Mouse (Mus musculus): ENCODE results near the gene Gm20422. TPM values are rescaled to one million over a fixed set of nuclear protein-coding genes. Genes with fewer than 3 reads are reported as not detected.

The Gm20422 gene
- polyA plus RNA-seq, 1 experiment from 2014 or later = 1.4 TPM

GRCm38 (mm10) chr8:69749544-69750454 lies 24.9 kb downstream of the Gm20422 start, which contains the start of gene Zfp963:
Gene Zfp963 (minus strand): TSS chr8:69749970.
- H3K4me3 ChIP-seq (ENCODE audit: low read depth, low read length) = peak within 1 kb of the TSS; percentile 66
- H3K4me1 ChIP-seq (ENCODE audit: control insufficient read depth, insufficient read depth, low read length) = peaks cover 3% of the 10 kb centered on the region; the same call in 1 of the 2 replicates
- ATAC-seq (ENCODE audit: low FRiP score) (peak; percentile 99), DNase-seq (ENCODE audit: low spot score, missing footprints) (peak; percentile 100)
- H3K27ac ChIP-seq (ENCODE audit: low read depth, low read length) = peak within 1 kb of the TSS; percentile 97
- H3K36me3 ChIP-seq (ENCODE audit: control insufficient read depth, insufficient read depth, low read length) = no peaks in the 10 kb centered on the region
- WGBS = 3% methylated on average over 48 of the region's 48 CpGs
- H3K9ac ChIP-seq (ENCODE audit: low read length) = peak within 1 kb of the TSS; percentile 92
- H3K9me3 ChIP-seq (ENCODE audit: control insufficient read depth, low read length) = no peaks in the 10 kb centered on the region
- H3K27me3 ChIP-seq (ENCODE audit: control insufficient read depth, insufficient read depth, low read length) = no peaks in the 10 kb centered on the region
- peak within 1 kb of the TSS; percentile 28 for H3K4me2 ChIP-seq

DNA sequence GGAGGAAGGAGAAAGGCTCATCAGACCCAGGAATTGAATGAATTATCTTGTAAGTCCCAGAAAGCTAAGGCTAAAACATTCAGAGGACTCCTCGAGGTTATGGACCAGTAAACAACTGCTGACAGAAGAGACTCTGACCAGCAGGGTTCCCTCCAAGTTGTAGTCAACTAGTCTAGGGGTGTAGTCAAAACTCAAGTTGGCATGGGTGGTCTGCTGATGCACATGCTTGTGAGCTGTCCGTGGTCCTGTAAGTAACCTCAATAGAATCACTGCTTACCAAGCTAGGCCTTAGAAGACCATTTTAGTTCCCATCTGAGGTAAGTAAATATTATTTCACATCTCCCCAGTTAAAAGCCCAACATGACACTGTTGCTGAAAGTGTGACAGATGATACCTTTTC lies 33.5 kb downstream of the Gm20422 start:
- Histone ChIP-seq H3K9me3 (ENCODE audit: control insufficient read depth, low read length) (no peaks in the 10 kb centered on the region), H3K4me3 (ENCODE audit: low read depth, low read length) (no peak overlapping the region), H3K27me3 (ENCODE audit: control insufficient read depth, insufficient read depth, low read length) (no peaks in the 10 kb centered on the region), H3K36me3 (ENCODE audit: control insufficient read depth, insufficient read depth, low read length) (no peaks in the 10 kb centered on the region), H3K9ac (ENCODE audit: low read length) (no peak overlapping the region), H3K4me2 (no peak overlapping the region), H3K27ac (ENCODE audit: low read depth, low read length) (no peak overlapping the region), H3K4me1 (ENCODE audit: control insufficient read depth, insufficient read depth, low read length) (no peaks in the 10 kb centered on the region)
- ATAC-seq (ENCODE audit: low FRiP score) (no peak), DNase-seq (ENCODE audit: low spot score, missing footprints) (no peak)
- 80% methylated on average over 2 of the region's 2 CpGs for WGBS

GRCm38 (mm10) chr8:69740763-69741162 lies 33.9 kb downstream of the Gm20422 start:
- H3K4me2 ChIP-seq = no peak overlapping the region
- H3K9ac ChIP-seq (ENCODE audit: low read length) = no peak overlapping the region
- H3K4me1 ChIP-seq (ENCODE audit: control insufficient read depth, insufficient read depth, low read length) = no peaks in the 10 kb centered on the region
- no peaks in the 10 kb centered on the region for H3K27me3 ChIP-seq (ENCODE audit: control insufficient read depth, insufficient read depth, low read length)
- H3K4me3 ChIP-seq (ENCODE audit: low read depth, low read length) = no peak overlapping the region
- no peaks in the 10 kb centered on the region for H3K9me3 ChIP-seq (ENCODE audit: control insufficient read depth, low read length)
- ATAC-seq (ENCODE audit: low FRiP score) (no peak), DNase-seq (ENCODE audit: low spot score, missing footprints) (no peak)
- 83% methylated on average over 6 of the region's 6 CpGs for WGBS
- H3K27ac ChIP-seq (ENCODE audit: low read depth, low read length) = no peak overlapping the region
- H3K36me3 ChIP-seq (ENCODE audit: control insufficient read depth, insufficient read depth, low read length) = no peaks in the 10 kb centered on the region

GRCm38 (mm10) chr8:69735495-69735894 lies 39.2 kb downstream of the Gm20422 start:
- DNase-seq (ENCODE audit: low spot score, missing footprints) (no peak), ATAC-seq (ENCODE audit: low FRiP score) (no peak)
- 77% methylated on average over 1 of the region's 1 CpGs for WGBS

DNA sequence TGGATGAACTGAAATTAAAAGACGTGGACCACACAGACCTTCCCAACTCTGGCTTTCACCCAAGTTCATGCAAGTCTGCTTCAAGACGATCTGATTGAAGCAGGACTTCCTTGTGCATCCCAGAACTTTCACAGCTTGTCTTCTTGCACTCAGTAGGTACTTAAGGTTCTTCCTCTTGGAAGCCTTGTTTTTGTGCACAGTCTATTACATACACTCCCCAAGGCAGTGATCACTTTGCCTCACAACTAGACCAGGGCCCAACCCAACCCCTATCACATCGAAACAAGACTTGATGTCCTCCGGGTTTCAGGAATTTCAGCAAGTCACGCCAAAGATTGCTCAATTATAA lies 57.5 kb downstream of the Gm20422 start:
- ATAC-seq (ENCODE audit: low FRiP score) = peak; percentile 34
- no peak overlapping the region for H3K9ac ChIP-seq (ENCODE audit: low read length)
- H3K4me2 ChIP-seq = peak overlapping the region; percentile 30

More at GRCm38 (mm10) chr8:69735495-69735894, 39.2 kb downstream of the Gm20422 start:
- H3K9ac ChIP-seq (ENCODE audit: low read length) = no peak overlapping the region
- no peaks in the 10 kb centered on the region for H3K4me1 ChIP-seq (ENCODE audit: control insufficient read depth, insufficient read depth, low read length)
- no peaks in the 10 kb centered on the region for H3K27me3 ChIP-seq (ENCODE audit: control insufficient read depth, insufficient read depth, low read length)
- no peak overlapping the region for H3K4me2 ChIP-seq
- H3K27ac ChIP-seq (ENCODE audit: low read depth, low read length) = no peak overlapping the region
- H3K4me3 ChIP-seq (ENCODE audit: low read depth, low read length) = no peak overlapping the region
- H3K36me3 ChIP-seq (ENCODE audit: control insufficient read depth, insufficient read depth, low read length) = no peaks in the 10 kb centered on the region
- H3K9me3 ChIP-seq (ENCODE audit: control insufficient read depth, low read length) = peaks cover 3% of the 10 kb centered on the region; the same call in 1 of the 2 replicates

GRCm38 (mm10) chr8:69716403-69717231 lies 58.1 kb downstream of the Gm20422 start:
- Histone ChIP-seq H3K9me3 (ENCODE audit: control insufficient read depth, low read length) (no peaks in the 10 kb centered on the region), H3K27me3 (ENCODE audit: control insufficient read depth, insufficient read depth, low read length) (no peaks in the 10 kb centered on the region), H3K4me2 (peak overlapping the region; percentile 44), H3K4me1 (ENCODE audit: control insufficient read depth, insufficient read depth, low read length) (peaks cover 6% of the 10 kb centered on the region), H3K4me3 (ENCODE audit: low read depth, low read length) (peak overlapping the region; percentile 86), H3K9ac (ENCODE audit: low read length) (peak overlapping the region; percentile 95), H3K27ac (ENCODE audit: low read depth, low read length) (peak overlapping the region; percentile 97), H3K36me3 (ENCODE audit: control insufficient read depth, insufficient read depth, low read length) (no peaks in the 10 kb centered on the region; the same call in 1 of the 2 replicates)
- peak; percentile 98 for DNase-seq (ENCODE audit: low spot score, missing footprints)
- WGBS = under 1% methylated on average over 52 of the region's 52 CpGs
- peak; percentile 99 for ATAC-seq (ENCODE audit: low FRiP score)

More for the DNA sequence above, 57.5 kb downstream of the Gm20422 start:
- no peak overlapping the region; the same call in 1 of the 2 replicates for H3K4me3 ChIP-seq (ENCODE audit: low read depth, low read length)
- WGBS = 47% methylated on average over 5 of the region's 5 CpGs
- no peaks in the 10 kb centered on the region for H3K27me3 ChIP-seq (ENCODE audit: control insufficient read depth, insufficient read depth, low read length)
- no peak overlapping the region for H3K27ac ChIP-seq (ENCODE audit: low read depth, low read length)
- H3K4me1 ChIP-seq (ENCODE audit: control insufficient read depth, insufficient read depth, low read length) = peaks cover 6% of the 10 kb centered on the region
- no peaks in the 10 kb centered on the region for H3K9me3 ChIP-seq (ENCODE audit: control insufficient read depth, low read length)
- no peak for DNase-seq (ENCODE audit: low spot score, missing footprints)
- H3K36me3 ChIP-seq (ENCODE audit: control insufficient read depth, insufficient read depth, low read length) = no peaks in the 10 kb centered on the region

- H3K27me3 ChIP-seq (ENCODE audit: control insufficient read depth, insufficient read depth, low read length) = no peaks in the 10 kb centered on the region
- 85% methylated on average over 6 of the region's 6 CpGs for WGBS
- peaks cover 6% of the 10 kb centered on the region for H3K4me1 ChIP-seq (ENCODE audit: control insufficient read depth, insufficient read depth, low read length)
- H3K4me3 ChIP-seq (ENCODE audit: low read depth, low read length) = peak overlapping the region; percentile 86
- H3K9ac ChIP-seq (ENCODE audit: low read length) = peak overlapping the region; percentile 36; the same call in 1 of the 2 replicates
- H3K4me2 ChIP-seq = peak overlapping the region; percentile 44
- no peak overlapping the region for H3K27ac ChIP-seq (ENCODE audit: low read depth, low read length)
- no peaks in the 10 kb centered on the region; the same call in 1 of the 2 replicates for H3K36me3 ChIP-seq (ENCODE audit: control insufficient read depth, insufficient read depth, low read length)
- no peaks in the 10 kb centered on the region for H3K9me3 ChIP-seq (ENCODE audit: control insufficient read depth, low read length)
- ATAC-seq (ENCODE audit: low FRiP score) (no peak), DNase-seq (ENCODE audit: low spot score, missing footprints) (peak; percentile 67)
Measured at GRCm38 (mm10) chr8:69715366-69715765, 59.3 kb downstream of the Gm20422 start.

GRCm38 (mm10) chr8:69713516-69713915 lies 61.2 kb downstream of the Gm20422 start:
- Histone ChIP-seq H3K27ac (ENCODE audit: low read depth, low read length) (no peak overlapping the region), H3K27me3 (ENCODE audit: control insufficient read depth, insufficient read depth, low read length) (no peaks in the 10 kb centered on the region), H3K4me2 (no peak overlapping the region), H3K9ac (ENCODE audit: low read length) (no peak overlapping the region), H3K9me3 (ENCODE audit: control insufficient read depth, low read length) (no peaks in the 10 kb centered on the region), H3K36me3 (ENCODE audit: control insufficient read depth, insufficient read depth, low read length) (peaks cover 13% of the 10 kb centered on the region; the same call in 1 of the 2 replicates), H3K4me3 (ENCODE audit: low read depth, low read length) (no peak overlapping the region), H3K4me1 (ENCODE audit: control insufficient read depth, insufficient read depth, low read length) (peaks cover 6% of the 10 kb centered on the region)
- DNase-seq (ENCODE audit: low spot score, missing footprints) (peak; percentile 68), ATAC-seq (ENCODE audit: low FRiP score) (no peak)
- 93% methylated on average over 8 of the region's 8 CpGs for WGBS

Measured in midbrain, embryonic 11.5 days (tissue).